Mouse (Mus musculus) heart, embryonic 15.5 days (tissue): Measurements from ENCODE around the gene Odf3. TPM values are rescaled to one million over a fixed set of nuclear protein-coding genes. Genes with fewer than 3 reads are reported as not detected.
A peak's percentile ranks its signal among the peaks of the same experiment; 100 is the strongest.

Experiments
- ATAC-seq: fragments of 200-750 bp; cut with Nextera tagmentation; replicated peaks from 2 replicates; pipeline ENCODE4 v1.8.0; 2017; ENCODE audit warnings: low read depth, moderate TSS enrichment; ENCODE audit not compliant: insufficient number of reproducible peaks, insufficient read depth, low FRiP score
- H3K27ac ChIP-seq: fragments of 300-500 bp; sonication (generic); 2 replicates; pipeline ENCODE4 v1.5.1; 2015; ENCODE audit warnings: mild to moderate bottlenecking, inconsistent platforms
- H3K27me3 ChIP-seq: fragments of 300-500 bp; sonication (generic); 2 replicates; pipeline ENCODE4 v1.6.1; 2015; ENCODE audit warnings: inconsistent platforms
- H3K36me3 ChIP-seq: fragments of 300-500 bp; sonication (generic); 2 replicates; pipeline ENCODE4 v1.6.1; 2015; ENCODE audit warnings: mild to moderate bottlenecking, inconsistent platforms
- H3K4me1 ChIP-seq: fragments of 300-500 bp; sonication (generic); replicated peaks from 2 replicates; pipeline ENCODE4 v1.6.1; 2015; ENCODE audit warnings: inconsistent platforms
- H3K4me2 ChIP-seq: fragments of 300-500 bp; sonication (generic); 2 replicates; pipeline ENCODE4 v1.6.1; 2015; ENCODE audit warnings: inconsistent platforms, mild to moderate bottlenecking, moderate library complexity
- H3K4me3 ChIP-seq: fragments of 300-500 bp; sonication (generic); 2 replicates; pipeline ENCODE4 v1.5.1; 2015; ENCODE audit warnings: mild to moderate bottlenecking, inconsistent platforms
- H3K9ac ChIP-seq: fragments of 300-500 bp; sonication (generic); 2 replicates; pipeline ENCODE4 v1.6.1; 2015; ENCODE audit warnings: mild to moderate bottlenecking, inconsistent platforms
- H3K9me3 ChIP-seq: fragments of 300-500 bp; sonication (generic); replicated peaks from 2 replicates; pipeline ENCODE4 v1.6.1; 2016; ENCODE audit warnings: inconsistent platforms
- WGBS: fragments of 180-500 bp; shearing (Covaris S2); methylation state at CpG from one replicate; pipeline ENCODE4 v1.1.7; 2015; ENCODE audit warnings: mixed read lengths; 5-methylcytosine and 5-hydroxymethylcytosine counted together
- polyA plus RNA-seq: library from polyadenylated mRNA; unstranded; fragments of >200 nt; fragmentation: Nextera tagmentation; extraction: Ambion mirVana; gene quantifications from 2 replicates; pipeline ENCODE4 v1.2.1, GENCODE M21; 2015

Gene Odf3
- polyA plus RNA-seq, 1 experiment from 2014 or later: not detected

DNA sequence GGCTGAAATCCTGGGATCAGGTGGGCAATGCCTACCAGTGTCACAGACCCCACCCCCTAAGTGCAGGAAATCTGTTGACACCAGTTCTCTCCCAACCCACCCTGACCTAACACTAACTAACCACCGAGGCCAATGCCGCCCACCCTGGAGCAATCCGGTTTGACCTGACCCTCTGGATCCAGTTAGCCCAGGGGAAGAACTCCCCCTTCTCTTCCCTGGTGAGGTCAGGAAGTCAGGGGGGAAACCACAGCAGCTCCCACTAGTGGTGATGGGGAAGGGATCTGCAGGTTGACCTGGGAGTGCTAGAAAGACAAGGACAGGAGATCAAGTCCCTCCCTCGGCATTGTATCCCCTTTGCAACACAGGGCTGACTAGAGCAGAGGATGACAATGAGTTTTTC, 1.9 kb upstream of the Odf3 start:
- no peak overlapping the region for H3K4me3 ChIP-seq
- 59% methylated on average over 4 of the region's 4 CpGs for WGBS
- peaks cover 12% of the 10 kb centered on the region for H3K4me1 ChIP-seq
- no peak for ATAC-seq
- H3K9me3 ChIP-seq: no peaks in the 10 kb centered on the region
- H3K9ac ChIP-seq: no peak overlapping the region
- no peaks in the 10 kb centered on the region for H3K36me3 ChIP-seq
- no peak overlapping the region for H3K4me2 ChIP-seq
- H3K27ac ChIP-seq: no peak overlapping the region
- peaks cover 40% of the 10 kb centered on the region for H3K27me3 ChIP-seq

DNA sequence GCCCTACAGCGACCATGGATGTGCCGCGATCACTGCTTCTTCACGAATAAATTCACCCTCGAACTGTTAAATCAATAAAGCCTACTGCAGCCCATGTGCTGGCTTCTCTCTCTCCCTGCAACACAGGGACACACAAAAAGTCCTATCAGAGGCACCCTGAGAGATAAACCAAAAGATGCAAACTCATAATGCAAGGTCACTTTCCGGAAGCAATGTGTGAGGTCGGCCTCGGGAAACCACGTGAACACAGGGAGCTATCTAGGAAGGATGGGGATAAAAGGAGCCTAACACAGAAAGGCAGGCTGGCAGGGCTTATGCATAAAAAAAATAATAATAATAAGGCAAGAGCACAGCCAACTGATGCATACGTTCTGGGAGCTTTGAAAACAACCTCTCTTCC, 929 bp upstream of the Odf3 start:
- 82% methylated on average over 10 of the region's 10 CpGs for whole genome bisulfite sequencing
- H3K4me3 ChIP-seq: no peak overlapping the region

DNA sequence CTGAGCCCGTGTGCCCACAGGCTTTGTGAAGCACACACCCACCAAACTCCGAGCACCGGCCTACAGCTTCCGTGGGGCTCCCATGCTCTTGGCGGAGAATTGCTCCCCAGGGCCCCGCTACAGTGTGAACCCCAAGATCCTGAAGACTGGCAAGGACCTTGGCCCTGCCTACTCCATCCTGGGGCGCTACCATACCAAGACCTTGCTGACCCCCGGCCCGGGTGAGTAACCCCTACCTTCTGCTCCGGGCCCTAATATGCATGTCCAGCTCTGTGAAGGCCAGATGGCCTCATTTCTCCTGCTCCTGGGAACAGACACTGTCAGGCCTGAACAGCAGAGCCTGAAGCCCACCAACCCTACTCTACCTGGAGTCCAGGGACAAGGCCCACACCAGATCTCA, 986 bp downstream of the Odf3 start:
- peaks cover 22% of the 10 kb centered on the region for H3K36me3 ChIP-seq
- no peak overlapping the region for H3K9ac ChIP-seq
- no peak overlapping the region for H3K27ac ChIP-seq
- ATAC-seq: no peak
- H3K9me3 ChIP-seq: no peaks in the 10 kb centered on the region
- peaks cover 11% of the 10 kb centered on the region for H3K27me3 ChIP-seq
- 92% methylated on average over 10 of the region's 10 CpGs for WGBS
- H3K4me1 ChIP-seq: peaks cover 12% of the 10 kb centered on the region
- no peak overlapping the region for H3K4me2 ChIP-seq
- H3K4me3 ChIP-seq: no peak overlapping the region

More for the DNA sequence above, 929 bp upstream of the Odf3 start:
- no peak for ATAC-seq
- Histone ChIP-seq H3K27me3 (peaks cover 30% of the 10 kb centered on the region), H3K4me1 (peaks cover 12% of the 10 kb centered on the region), H3K36me3 (peaks cover 3% of the 10 kb centered on the region), H3K9me3 (no peaks in the 10 kb centered on the region), H3K9ac (no peak overlapping the region), H3K4me2 (no peak overlapping the region), H3K27ac (no peak overlapping the region)

DNA sequence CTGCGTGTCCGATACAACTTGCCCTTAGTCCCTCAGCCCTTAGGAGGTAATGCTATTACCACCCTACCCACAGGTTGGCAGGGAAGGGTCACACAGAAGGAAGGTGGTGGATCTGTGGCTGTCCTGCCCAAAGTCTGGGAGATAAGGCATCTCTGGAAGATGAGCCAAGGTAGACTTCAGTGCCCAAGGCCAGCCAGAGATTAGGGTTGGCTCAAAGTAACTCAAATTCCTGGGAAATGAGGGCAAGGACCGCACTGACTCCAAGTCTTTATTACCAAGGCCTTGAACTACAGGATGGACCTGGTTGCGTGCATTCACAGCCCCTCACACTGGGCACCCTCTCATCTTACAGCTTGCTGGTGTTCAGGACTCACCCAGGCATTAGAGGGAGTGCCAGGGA, 4.3 kb downstream of the Odf3 start:
- 96% methylated on average over 4 of the region's 4 CpGs for WGBS
- Histone ChIP-seq H3K4me3 (no peak overlapping the region), H3K36me3 (peaks cover 32% of the 10 kb centered on the region), H3K4me2 (no peak overlapping the region), H3K27me3 (no peaks in the 10 kb centered on the region), H3K9me3 (no peaks in the 10 kb centered on the region), H3K9ac (no peak overlapping the region), H3K4me1 (peaks cover 19% of the 10 kb centered on the region), H3K27ac (no peak overlapping the region)
- ATAC-seq: no peak

DNA sequence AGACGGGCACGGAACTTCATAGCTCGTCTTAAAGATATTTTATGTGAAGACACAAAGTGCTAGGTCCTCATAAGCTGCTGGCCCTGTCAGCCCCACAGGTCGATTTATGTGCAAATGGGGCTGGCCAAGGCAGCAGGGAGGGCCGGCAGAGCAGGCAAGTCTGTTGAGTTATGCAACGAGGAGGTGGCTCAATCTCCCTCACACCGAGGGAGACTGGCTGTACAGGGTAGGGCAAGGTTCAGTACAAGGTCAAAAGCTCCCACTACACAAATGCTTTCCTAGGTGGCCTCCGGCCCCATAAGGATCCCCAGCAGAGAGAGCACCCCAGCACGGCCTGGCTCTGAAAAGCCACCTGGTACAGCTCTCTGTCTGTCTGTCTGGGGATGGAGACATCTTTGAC, 5.8 kb downstream of the Odf3 start:
- H3K9me3 ChIP-seq: no peaks in the 10 kb centered on the region
- H3K4me1 ChIP-seq: peaks cover 20% of the 10 kb centered on the region
- H3K4me2 ChIP-seq: no peak overlapping the region
- H3K9ac ChIP-seq: no peak overlapping the region
- no peak for ATAC-seq
- H3K27ac ChIP-seq: no peak overlapping the region
- H3K4me3 ChIP-seq: no peak overlapping the region
- 81% methylated on average over 9 of the region's 9 CpGs for WGBS
- H3K27me3 ChIP-seq: no peaks in the 10 kb centered on the region
- peaks cover 32% of the 10 kb centered on the region for H3K36me3 ChIP-seq

DNA sequence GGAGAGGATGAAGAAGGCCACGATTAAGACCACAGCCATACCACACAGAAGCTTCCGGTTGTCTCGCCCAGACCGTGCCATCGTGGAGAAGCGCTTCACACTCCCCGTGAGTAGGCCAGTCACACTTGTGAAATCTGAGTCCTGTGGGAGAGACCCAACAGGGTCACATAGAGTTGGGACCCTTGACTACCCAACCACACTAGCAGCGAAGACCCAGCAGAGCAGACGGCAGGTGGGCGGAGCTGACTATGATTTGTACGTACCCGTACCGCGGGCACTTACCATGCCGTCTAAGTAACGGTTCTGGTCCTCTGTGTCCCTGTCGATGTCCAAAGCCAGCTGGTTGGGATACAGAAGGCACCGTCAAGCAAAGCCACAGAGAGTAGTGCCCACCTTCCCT, 6.9 kb downstream of the Odf3 start:
- Histone ChIP-seq H3K4me2 (no peak overlapping the region), H3K9me3 (no peaks in the 10 kb centered on the region), H3K9ac (no peak overlapping the region), H3K36me3 (peaks cover 38% of the 10 kb centered on the region), H3K4me3 (no peak overlapping the region; the same call in 1 of the 2 replicates), H3K4me1 (peaks cover 29% of the 10 kb centered on the region), H3K27ac (no peak overlapping the region), H3K27me3 (no peaks in the 10 kb centered on the region)
- ATAC-seq: no peak
- 89% methylated on average over 18 of the region's 18 CpGs for WGBS

DNA sequence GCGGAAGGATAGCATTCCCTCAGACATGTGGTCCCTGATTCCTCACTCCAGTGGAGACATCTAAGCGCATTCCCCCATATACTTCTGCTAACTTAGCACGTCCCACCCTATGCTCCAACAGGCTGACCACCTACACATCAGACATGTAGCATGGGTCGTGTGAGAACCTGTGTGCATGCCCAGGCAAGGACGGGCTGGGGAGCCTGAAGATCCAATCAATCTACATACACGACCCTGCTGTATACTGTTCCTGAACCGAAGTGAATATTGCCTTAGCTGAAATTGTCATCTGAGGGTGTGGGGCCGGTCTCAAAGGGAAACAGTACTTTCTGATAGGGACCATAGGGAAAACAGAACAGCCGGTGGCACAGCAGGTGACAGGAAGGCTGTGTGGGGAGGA, 7.6 kb downstream of the Odf3 start:
- Histone ChIP-seq H3K36me3 (peaks cover 45% of the 10 kb centered on the region), H3K27ac (peak overlapping the region; percentile 95; the same call in 1 of the 2 replicates), H3K4me1 (peaks cover 32% of the 10 kb centered on the region), H3K9ac (peak overlapping the region; percentile 95), H3K27me3 (no peaks in the 10 kb centered on the region), H3K4me3 (peak overlapping the region; percentile 97), H3K4me2 (peak overlapping the region; percentile 95), H3K9me3 (no peaks in the 10 kb centered on the region)
- WGBS: 70% methylated on average over 9 of the region's 9 CpGs
- ATAC-seq: no peak

DNA sequence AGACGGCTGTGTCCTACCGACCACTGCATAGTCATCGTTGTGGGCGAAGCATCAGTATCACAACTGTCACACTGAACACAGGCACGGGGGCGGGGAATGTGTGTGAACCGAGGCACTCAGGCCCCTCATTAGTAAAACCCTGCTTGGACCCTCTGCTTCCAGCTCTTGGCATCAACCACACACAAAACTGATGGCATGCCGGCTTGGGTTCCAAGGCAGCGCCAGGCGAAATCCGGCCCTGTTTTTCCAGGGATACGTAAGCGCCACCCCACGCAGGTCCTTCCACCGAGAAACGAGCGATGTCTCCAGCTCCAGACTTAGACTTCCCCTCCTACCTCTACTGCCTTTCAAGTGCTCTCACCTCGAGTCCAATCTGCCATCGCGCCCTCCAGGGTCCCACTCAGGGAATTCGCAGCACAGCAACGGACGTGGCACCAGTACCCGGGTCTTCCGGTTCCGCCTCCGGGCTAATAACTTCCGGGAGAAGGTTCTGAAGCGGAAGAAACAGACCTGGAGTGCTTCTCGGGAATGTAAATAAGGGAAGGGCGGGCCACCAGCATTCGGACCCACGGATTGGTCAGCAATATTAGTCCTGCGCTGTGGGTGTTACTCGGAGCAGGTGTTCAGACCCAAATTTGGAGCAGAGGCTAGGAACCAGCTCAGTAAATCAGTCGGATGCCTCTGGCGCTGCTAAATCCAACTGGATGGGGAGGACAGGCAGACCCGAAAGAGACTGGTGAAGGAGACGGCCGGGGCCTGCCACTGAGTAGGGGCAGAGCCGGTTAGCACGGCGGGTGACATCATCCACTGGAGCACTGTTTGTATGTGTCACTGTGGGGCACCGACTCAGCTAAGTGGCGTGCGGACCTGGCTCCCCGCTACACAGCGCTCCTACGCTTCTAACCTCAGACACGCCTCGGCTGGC, 8.5 kb downstream of the Odf3 start, which contains the start of gene Gm45785:
Gene Gm45785 (minus strand): TSS at position 472 of the 925 bp plus-strand sequence.
- Histone ChIP-seq H3K4me2 (peak within 1 kb of the TSS; percentile 95), H3K4me3 (peak within 1 kb of the TSS; percentile 97), H3K9ac (peak within 1 kb of the TSS; percentile 95), H3K9me3 (no peaks in the 10 kb centered on the region), H3K27me3 (no peaks in the 10 kb centered on the region), H3K4me1 (peaks cover 32% of the 10 kb centered on the region), H3K36me3 (peaks cover 53% of the 10 kb centered on the region), H3K27ac (peak within 1 kb of the TSS; percentile 95)
- ATAC-seq: peak; percentile 78
- under 1% methylated on average over 51 of the region's 51 CpGs for WGBS

DNA sequence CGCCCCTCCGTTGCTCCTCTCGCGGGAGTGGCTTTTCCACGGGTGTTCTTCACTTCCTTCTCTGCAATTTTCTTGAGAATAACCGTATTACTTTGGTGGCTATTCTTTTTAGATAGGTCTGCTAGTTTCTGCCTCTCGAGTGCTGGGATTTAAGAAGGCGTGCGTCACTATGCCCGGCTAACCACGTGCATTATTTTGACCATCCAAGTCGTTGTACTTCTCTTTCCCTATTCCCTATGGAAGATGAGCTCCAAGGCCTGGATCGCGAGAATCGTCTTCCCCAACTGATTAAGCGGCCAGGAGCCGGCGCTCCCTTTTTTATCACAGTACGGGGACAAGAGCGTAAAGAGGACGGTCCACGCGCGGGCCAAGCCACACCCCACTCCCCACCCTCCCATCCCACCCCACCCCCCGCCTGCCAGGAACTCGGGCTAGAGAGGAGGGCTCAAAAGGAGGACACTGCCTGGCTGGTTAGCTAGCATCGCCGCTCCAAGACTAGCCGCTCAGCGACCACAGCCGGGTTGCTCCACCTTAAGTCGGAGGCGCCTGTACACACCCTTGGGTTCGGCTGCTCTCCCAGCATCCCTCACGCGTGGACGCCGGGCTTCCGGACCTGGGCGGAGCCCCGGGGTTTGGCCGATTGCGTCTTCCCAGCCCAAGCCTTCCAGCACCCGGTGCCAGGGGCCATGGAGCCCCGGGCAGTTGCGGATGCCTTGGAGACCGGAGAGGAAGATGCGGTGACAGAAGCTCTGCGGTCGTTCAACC, 9.4 kb downstream of the Odf3 start, which contains the start of gene Ric8a:
Gene Ric8a (plus strand): TSS at position 173 of the 765 bp plus-strand sequence.
- Histone ChIP-seq H3K4me2 (peak within 1 kb of the TSS; percentile 95), H3K27me3 (no peaks in the 10 kb centered on the region), H3K9me3 (no peaks in the 10 kb centered on the region), H3K36me3 (peaks cover 55% of the 10 kb centered on the region), H3K4me3 (peak within 1 kb of the TSS; percentile 97), H3K27ac (peak within 1 kb of the TSS; percentile 95), H3K4me1 (peaks cover 32% of the 10 kb centered on the region), H3K9ac (peak within 1 kb of the TSS; percentile 95)
- ATAC-seq: peak; percentile 82
- under 1% methylated on average over 50 of the region's 50 CpGs for WGBS

DNA sequence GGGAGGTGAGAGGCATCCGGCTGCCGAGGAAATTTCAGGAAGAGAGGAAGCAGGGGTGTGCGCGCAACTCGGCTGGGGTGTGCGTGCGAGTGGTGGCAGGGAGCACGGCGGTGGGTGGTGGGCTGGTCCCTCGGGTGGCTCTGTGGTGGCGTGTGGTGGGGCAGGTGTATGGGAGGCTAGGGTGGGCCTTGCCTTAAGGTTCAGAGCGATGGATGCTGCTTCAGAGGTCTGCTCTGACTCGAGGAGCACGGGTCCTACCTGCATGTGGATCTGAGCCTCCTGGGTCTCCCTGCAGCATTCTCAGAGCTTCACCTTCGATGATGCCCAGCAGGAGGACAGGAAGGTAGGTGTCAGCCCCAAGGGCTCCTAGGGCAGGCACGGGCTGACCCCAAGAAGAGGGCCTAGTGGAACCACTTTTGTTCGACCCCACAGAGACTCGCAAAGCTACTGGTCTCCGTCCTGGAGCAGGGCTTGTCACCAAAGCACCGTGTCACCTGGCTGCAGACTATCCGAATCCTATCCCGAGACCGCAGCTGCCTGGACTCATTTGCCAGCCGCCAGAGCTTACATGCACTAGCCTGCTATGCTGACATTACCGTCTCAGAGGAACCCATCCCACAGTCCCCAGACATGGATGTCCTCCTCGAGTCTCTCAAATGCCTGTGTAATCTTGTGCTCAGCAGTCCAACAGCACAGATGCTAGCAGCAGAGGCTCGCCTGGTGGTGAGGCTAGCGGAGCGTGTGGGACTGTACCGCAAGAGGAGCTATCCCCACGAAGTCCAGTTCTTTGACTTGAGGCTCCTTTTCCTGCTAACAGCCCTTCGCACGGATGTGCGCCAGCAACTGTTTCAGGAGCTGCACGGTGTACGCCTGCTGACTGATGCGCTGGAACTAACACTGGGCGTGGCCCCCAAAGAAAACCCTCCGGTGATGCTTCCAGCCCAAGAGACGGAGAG, 10.2 kb downstream of the Odf3 start, which contains the start of gene Bet1l:
Gene Bet1l (minus strand): TSS at position 28 of the 956 bp plus-strand sequence.
- 0 out of 2 replicates have a peak, but pooled peaks have one; percentile 4 for ATAC-seq
- Histone ChIP-seq H3K27me3 (no peaks in the 10 kb centered on the region), H3K27ac (peak within 1 kb of the TSS; percentile 95), H3K9ac (peak within 1 kb of the TSS; percentile 95), H3K36me3 (peaks cover 55% of the 10 kb centered on the region), H3K4me3 (peak within 1 kb of the TSS; percentile 97), H3K9me3 (no peaks in the 10 kb centered on the region), H3K4me2 (peak within 1 kb of the TSS; percentile 95), H3K4me1 (peaks cover 32% of the 10 kb centered on the region)
- 28% methylated on average over 40 of the region's 40 CpGs for WGBS
